Mouse (Mus musculus) ES-Bruce4 (cell line): Measurements from ENCODE around the gene Gm21760. TPM values are rescaled to one million over a fixed set of nuclear protein-coding genes. Genes with fewer than 3 reads are reported as not detected.
"Not testable (repeated sequence)": the region's sequence is repeated elsewhere in the genome, so short reads cannot be mapped to it uniquely, and the experiment has no call there.

Experiments used
- H3K27ac ChIP-seq: 2 replicates; pipeline ENCODE4 v1.5.1; 2012; ENCODE audit warnings: low read length, inconsistent platforms; ENCODE audit not compliant: insufficient read depth
- H3K27me3 ChIP-seq: 2 replicates; pipeline ENCODE4 v1.6.1; 2012; ENCODE audit warnings: mild to moderate bottlenecking, low read length, inconsistent platforms; ENCODE audit not compliant: control insufficient read depth, poor library complexity, insufficient read depth, severe bottlenecking
- H3K36me3 ChIP-seq: 2 replicates; pipeline ENCODE4 v1.6.1; 2012; ENCODE audit warnings: inconsistent platforms, mild to moderate bottlenecking, low read length, moderate library complexity; ENCODE audit not compliant: control insufficient read depth, poor library complexity, insufficient read depth, severe bottlenecking
- H3K4me1 ChIP-seq: one replicate; pipeline ENCODE4 v1.8.1; 2011; ENCODE audit warnings: low read length; ENCODE audit not compliant: control insufficient read depth, insufficient read depth
- H3K4me3 ChIP-seq: 2 replicates; pipeline ENCODE4 v1.5.1; 2011; ENCODE audit warnings: low read depth, mild to moderate bottlenecking, low read length
- H3K9ac ChIP-seq: 2 replicates; pipeline ENCODE4 v1.6.1; 2012; ENCODE audit warnings: low read depth, mild to moderate bottlenecking, inconsistent platforms; ENCODE audit not compliant: poor library complexity, severe bottlenecking
- H3K9me3 ChIP-seq: replicated peaks from 2 replicates; pipeline ENCODE4 v1.6.1; 2012; ENCODE audit warnings: mild to moderate bottlenecking, low read length, inconsistent platforms; ENCODE audit not compliant: control insufficient read depth, poor library complexity, insufficient read depth, severe bottlenecking
- polyA plus RNA-seq: library from polyadenylated mRNA; stranded (reverse); fragments of >200 nt; gene quantifications from 2 replicates; pipeline ENCODE4 v1.2.4, GENCODE M21; 2011; ENCODE audit warnings: low read depth; ENCODE audit not compliant: missing spikeins, insufficient read depth, insufficient read length

Gm21760 gene
- polyA plus RNA-seq, result not detected in 2 replicates

DNA sequence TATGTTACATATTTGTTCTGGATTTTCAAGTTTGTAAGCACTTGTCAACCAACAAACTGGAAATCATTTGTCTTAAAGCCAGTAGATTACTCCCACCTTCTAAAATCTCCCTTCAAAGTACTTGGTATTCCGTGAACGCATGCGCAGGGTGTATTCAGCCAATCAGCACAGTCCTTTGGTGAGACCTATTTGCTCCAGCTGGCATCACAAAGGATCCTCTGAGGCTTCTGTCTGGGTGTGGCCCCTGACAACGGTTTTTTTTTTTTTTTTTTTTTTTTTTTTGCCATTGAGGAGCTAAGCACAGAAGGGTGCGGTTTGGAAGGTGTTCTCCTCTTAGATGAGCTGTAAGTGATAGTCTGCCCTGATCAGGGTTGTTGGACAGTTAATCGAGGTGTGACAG is at the start of gene Gm21760:
Gm21760 (plus strand) TSS at position 301 of the 400 bp plus-strand sequence.
- not testable (repeated sequence) for H3K9ac ChIP-seq, H3K4me1 ChIP-seq, H3K9me3 ChIP-seq, H3K27ac ChIP-seq, H3K4me3 ChIP-seq, H3K36me3 ChIP-seq, H3K27me3 ChIP-seq
